Mouse (Mus musculus) left cerebral cortex, adult 8-10 months (tissue): Measurements from ENCODE around the gene Serpinb3c. TPM values are rescaled to one million over a fixed set of nuclear protein-coding genes. Genes with fewer than 3 reads are reported as not detected.
"Not testable (repeated sequence)": the region's sequence is repeated elsewhere in the genome, so short reads cannot be mapped to it uniquely, and the experiment has no call there.

Source experiments
- DNase-seq, 2 experiments: peaks; one replicate each; pipeline ENCODE4 v3.0.0; 2022; ENCODE audit warnings: low spot score in 2 of 2
- total RNA-seq, 4 experiments: library from RNA; stranded (reverse); gene quantifications; 2 replicates each; pipeline ENCODE4 v1.2.4; 2022

The Serpinb3c gene
- total RNA-seq, result not detected

- not testable (repeated sequence) for DNase-seq
Observed at GRCm38 (mm10) chr1:107278261-107278660, at the start of gene Serpinb3c, which contains the start of gene Serpinb3b. Gene Serpinb3c (minus strand): TSS chr1:107278371. Gene Serpinb3b (minus strand): TSS chr1:107278361.

- peak in 1 of 2 experiments; percentile 3 for DNase-seq
Observed at GRCm38 (mm10) chr1:107243170-107243569, 35.0 kb downstream of the Serpinb3c start.

Other genes with a start within 250 kb of the Serpinb3c start
- gene Serpinb3a, start 226.1 kb downstream of the Serpinb3c start, total RNA-seq, result not detected
- not detected for gene Serpinb3d, start 194.9 kb downstream of the Serpinb3c start, total RNA-seq
- gene Serpinb3b, start within 50 bp of the Serpinb3c start, total RNA-seq, result not detected
- not detected for gene Serpinb11, start 82.8 kb upstream of the Serpinb3c start, total RNA-seq
- gene Serpinb7, start 121.3 kb upstream of the Serpinb3c start, total RNA-seq, result not detected
- gene Serpinb2, start 233.1 kb upstream of the Serpinb3c start, total RNA-seq, result under 1 TPM in 1 of 4 experiments, not detected in 3; 0.35 TPM